Mouse (Mus musculus): ENCODE measurements around the gene Gm20920. TPM values are rescaled to one million over a fixed set of nuclear protein-coding genes. Genes with fewer than 3 reads are reported as not detected.
"Not testable (repeated sequence)": the region's sequence is repeated elsewhere in the genome, so short reads cannot be mapped to it uniquely, and the experiment has no call there.

Gene Gm20920
- not detected in 2 replicates for polyA plus RNA-seq (2015; fragmentation: Nextera tagmentation; extraction: Ambion mirVana)

DNA sequence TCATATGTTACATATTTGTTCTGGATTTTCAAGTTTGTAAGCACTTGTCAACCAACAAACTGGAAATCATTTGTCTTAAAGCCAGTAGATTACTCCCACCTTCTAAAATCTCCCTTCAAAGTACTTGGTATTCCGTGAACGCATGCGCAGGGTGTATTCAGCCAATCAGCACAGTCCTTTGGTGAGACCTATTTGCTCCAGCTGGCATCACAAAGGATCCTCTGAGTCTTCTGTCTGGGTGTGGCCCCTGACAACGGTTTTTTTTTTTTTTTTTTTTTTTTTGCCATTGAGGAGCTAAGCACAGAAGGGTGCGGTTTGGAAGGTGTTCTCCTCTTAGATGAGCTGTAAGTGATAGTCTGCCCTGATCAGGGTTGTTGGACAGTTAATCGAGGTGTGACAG lies at the start of gene Gm20920:
TSS of gene Gm20920 (plus strand) at position 301 of the 400 bp plus-strand sequence.
- not testable (repeated sequence) for H3K27ac ChIP-seq; H3K4me2 ChIP-seq (replicated peaks); H3K27me3 ChIP-seq (replicated peaks); H3K4me1 ChIP-seq (replicated peaks); H3K9ac ChIP-seq; H3K36me3 ChIP-seq; H3K9me3 ChIP-seq; ATAC-seq; H3K4me3 ChIP-seq (replicated peaks)
- no CpG with 5 or more reads among the region's 6 CpGs for WGBS
